Mouse (Mus musculus) adipocyte (in vitro differentiated cells): ENCODE measurements around the gene Napb.
"Not testable (repeated sequence)": the region's sequence is repeated elsewhere in the genome, so short reads cannot be mapped to it uniquely, and the experiment has no call there.

ENCODE experiments used
- DNase-seq: peaks from one replicate; pipeline ENCODE4 v3.0.0-alpha.2; 2016; ENCODE audit warnings: low spot score

Gene Napb

DNA sequence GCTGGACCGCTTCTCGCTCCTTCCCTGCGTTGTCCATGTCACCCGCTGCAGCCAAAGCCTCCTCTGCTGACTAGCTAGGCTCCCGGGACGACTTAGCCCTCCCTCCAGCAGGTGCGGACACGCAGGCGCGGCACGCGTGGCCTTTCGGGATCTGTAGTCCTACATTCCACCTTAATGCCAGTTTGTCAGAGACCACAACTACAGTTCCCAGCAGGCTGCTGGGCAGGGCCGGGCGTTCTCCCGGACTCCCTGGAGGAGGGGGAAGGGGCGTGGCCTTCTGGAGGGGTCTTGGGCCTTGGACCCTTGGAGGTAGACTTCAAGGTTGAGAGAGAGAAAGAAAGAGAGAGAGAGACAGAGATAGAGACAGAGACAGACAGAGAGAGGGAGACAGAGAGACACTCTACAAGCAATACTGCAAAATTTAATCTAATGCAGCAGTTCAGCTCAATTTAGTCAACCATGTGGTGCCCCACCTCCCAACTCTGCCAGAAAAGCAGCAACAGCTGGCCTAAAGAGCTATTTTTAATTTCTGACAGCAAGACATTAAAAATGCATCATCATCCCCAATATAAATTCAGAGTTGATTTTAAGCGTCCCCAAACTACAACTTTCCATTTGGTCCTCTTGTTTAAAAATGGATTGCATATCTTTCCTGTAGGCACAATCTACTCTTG is at the start of gene Napb:
TSS of gene Napb (minus strand) at position 141 of the 674 bp plus-strand sequence.
- peak; percentile 95 for DNase-seq

DNA sequence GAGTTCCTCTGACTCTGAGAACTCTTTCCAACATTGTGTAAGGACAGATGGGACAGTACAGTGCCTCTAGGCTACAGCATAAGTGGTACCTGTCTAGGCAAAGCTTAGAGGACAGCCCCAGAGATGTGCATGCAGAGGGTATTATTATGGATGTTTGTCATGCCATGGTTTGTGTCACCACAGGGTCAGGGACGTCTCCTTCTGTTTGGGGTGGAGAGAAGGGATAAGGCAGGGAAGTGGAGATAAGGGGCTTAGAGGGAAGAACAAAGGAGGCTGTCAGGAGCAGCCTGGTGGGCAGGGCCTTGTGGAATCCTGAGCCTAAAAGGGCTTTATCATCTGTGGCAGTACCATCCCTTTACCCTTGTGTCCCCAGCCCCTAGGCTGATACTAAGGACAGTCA is 49.4 kb upstream of the Napb start, which contains the start of gene 8030411F24Rik:
TSS of gene 8030411F24Rik (plus strand) at position 301 of the 400 bp plus-strand sequence.
- DNase-seq: no peak

DNA sequence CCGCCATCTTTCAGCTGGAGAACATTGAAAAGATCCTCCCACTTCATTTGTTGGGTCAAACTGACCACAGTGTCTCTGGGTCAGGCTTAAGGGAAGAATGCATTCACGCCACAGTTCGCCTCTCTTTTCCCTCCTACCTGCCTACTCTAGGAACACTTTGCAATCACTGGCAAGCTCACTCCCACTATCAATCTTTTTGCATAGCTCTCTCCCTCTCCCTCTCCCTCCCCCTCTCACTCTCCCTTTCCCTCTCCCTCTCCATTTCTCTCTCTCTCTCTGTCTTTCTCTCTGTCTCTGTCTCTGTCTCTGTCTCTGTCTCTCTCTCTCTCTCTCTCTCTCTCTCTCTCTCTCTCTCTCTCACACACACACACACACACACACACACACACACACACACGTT is 39.1 kb upstream of the Napb start, which contains the start of gene Cst11:
TSS of gene Cst11 (minus strand) at position 101 of the 400 bp plus-strand sequence.
- DNase-seq: not testable (repeated sequence)

DNA sequence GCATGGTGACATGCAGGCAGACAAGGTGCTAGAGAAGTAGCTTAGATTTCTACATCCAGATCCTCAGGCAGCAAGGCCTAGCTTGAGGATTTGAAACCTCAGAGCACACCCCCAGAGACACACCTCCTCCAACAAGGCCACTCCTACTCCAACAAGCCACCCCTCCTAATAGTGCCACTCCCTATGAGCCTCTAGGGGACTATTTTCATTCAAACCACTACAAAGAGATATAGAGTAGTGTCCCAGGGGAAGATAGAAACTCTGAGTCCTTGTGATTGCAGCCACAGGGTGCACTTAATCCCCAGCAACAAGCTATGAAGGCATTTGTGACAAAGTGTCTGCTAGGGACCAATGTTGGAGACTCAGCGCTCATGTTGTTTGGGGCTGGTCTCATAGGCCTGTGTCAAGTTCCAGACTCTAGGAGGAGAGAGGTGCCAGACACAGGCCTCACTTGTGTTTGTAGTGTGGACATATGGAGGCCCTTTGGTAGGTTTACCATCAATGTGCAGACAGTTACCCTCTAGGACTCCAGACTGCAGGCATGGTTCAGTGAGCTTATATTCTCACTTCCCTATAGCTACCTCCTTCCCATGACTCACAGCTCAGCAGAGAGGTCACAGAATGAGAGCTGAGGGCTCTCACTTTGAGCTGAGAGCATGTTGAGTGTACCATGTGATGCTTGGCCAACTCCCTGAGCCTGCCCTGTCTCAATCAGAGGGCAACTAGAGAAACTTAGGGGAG is 31.6 kb upstream of the Napb start:
- DNase-seq: no peak

DNA sequence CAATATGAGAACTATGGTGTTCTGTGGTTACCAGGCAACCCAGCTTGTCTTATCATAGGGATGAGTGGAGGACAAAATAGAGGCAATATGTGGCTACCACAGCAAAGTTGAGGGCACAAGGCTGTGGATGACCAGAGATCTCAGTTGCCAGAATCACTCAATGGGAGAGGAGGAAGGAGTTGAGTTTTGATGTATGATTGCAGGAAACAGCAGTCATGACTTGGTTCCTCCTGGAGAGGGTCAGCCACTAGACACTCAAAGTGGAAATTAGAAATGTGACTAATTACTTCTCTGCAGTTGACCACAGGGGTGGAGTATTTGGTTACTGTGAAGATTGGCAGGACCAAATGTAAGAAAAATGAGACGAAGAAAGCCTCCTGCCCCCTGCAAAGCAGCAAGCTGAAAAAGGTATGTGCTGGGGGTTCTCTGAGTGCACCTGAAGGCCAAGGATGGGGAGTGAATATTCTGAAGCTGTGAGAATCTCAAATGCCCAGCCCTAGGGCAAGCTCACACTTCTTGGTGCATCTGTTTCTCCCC is 22.1 kb upstream of the Napb start:
- no peak for DNase-seq

GRCm38 (mm10) chr2:148751893-148752813 is 19.9 kb upstream of the Napb start:
- DNase-seq: peak; percentile 95

DNA sequence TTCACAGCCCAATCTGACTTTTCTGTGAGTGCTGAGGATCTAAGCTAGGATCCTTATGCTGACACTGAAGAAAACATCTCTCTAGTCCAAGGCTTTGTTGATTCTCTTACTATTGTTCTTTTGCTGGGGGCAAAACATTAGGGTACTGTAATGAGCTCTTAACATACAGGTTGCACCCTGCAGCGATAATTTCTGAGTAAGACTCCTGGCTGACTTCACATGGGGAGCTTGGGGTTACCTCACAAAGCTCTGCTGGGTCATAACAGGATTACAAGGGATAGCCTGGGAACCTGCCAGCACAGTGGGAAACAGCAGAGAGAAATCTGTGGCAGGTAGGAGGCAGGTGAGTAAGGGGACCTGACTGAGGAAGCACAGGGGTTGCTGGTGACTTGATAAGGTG is 17.8 kb upstream of the Napb start, which contains the start of gene Cstl1:
TSS of gene Cstl1 (plus strand) at position 301 of the 400 bp plus-strand sequence.
- DNase-seq: no peak

DNA sequence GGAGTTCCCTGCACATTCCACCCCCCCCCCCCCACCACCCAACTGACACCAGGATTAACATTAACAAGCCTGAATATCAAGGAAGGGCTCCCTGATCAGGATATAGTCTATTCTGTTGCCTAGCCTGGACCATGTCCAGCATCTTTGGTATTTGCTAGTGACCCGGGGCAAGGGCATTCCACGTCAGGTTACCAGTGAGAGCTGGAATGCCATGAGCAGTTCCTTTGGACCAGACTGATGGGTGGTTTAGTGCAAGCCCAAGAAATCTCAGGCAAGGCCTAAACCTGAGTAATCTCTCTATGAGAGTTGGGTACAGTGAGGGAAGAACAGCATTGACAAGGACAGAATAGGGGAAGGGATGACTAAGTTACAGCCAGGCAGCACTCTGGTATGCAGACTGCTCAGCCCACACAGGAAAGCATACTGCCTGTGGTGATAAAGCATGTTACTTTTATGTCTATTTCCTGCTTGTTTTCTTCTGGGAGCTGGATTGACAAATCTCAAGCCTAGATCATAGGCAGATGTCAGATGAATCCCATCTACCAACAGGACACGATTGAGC is 11.7 kb upstream of the Napb start:
- no peak for DNase-seq

DNA sequence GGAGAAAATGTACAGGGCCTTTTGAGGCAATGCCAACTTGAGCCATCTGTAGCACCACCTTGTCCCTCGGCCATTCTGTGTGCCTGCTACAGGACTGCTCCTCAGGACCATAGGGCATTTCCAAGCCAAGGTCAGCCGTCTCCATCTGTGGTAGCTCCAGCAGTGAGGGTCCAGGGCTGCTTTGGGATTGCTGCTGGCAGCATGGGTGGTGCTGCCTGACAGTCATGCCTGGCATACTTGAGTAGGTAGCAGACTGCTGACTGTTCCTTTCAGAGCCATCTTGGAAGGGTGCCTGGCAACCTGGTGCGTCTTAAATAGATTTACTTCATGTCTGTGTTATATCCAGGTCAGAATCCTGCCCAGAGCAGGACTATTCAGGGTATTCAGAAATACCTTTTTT is 10.7 kb upstream of the Napb start:
- DNase-seq: no peak

GRCm38 (mm10) chr2:148731614-148732326 is 497 bp downstream of the Napb start:
- DNase-seq: peak; percentile 22

- no peak for DNase-seq
Observed at GRCm38 (mm10) chr2:148719271-148719995, 12.8 kb downstream of the Napb start.

DNA sequence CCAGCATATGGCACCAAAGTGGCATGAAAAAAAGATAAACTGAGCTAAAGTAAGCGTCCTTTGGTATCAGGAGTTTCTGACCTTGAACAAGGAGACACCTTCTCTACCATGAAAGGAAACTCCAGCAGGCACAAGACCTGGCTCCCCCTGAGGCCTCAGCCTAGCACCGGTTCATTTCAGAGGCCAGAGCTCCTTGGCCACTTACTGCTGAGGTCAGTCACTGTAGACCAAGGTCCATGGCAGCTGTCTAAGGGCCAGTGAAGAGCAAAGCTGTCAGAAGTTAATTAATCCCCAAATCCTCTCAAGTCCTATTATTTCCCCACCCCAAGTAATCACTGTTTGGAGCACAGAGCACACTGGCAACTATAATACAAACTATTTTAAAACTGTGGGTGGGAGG is 15.2 kb downstream of the Napb start:
- DNase-seq: no peak

GRCm38 (mm10) chr2:148712326-148712725 is 19.9 kb downstream of the Napb start:
- DNase-seq: no peak

DNA sequence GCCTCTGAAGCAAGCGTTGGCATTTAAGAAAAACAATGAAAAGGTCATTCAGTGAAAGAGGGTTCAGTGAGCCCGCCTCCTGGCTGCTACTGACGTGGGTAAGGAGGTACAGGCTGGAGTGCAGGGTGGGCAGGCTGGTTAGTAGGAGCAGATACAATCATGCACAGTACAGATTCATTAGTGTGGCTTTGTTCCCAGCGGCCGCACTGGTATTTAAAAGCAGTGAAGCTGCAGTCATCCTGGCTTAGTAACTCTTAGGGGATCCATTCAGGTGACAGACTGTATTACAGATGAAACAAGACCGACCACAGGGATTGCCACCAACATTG is 25.1 kb downstream of the Napb start:
- no peak for DNase-seq

DNA sequence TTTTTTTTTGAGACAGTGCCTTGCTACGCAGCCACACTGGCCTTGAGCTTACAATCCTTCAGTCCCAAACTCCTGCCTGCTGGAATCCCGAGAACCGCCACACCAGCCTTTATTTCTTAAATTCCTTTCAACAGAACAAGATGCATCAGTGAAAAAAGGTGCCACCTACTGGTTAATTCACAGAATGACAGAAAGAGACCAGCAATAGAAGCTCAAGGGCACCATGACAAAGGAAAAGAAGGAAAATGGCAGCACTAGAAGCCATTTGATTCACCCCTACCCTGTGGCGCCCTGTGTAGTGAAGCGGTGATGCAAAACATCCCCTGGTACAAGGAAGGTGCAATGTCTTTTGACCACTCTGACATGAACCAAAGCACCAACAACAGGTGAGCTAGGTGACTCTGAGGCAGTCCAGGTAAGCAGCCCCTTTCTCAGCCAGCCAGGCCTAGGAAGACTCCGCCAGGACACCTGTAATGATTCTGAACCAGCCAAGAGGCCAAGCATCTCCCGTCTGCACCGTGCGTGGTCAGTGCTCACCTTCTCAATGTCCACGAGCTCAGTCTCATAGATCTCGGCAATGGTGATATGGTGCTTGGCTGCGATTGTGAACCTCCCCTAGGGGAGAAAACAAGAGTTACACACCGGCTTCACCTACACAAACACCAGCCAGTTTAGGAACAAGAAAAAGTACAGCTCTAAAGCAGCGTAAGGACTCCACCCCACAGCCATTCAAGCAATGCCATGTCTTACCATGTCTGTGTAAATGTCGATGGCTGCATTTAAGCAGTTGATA is 25.7 kb downstream of the Napb start:
- DNase-seq: peak; percentile 61

DNA sequence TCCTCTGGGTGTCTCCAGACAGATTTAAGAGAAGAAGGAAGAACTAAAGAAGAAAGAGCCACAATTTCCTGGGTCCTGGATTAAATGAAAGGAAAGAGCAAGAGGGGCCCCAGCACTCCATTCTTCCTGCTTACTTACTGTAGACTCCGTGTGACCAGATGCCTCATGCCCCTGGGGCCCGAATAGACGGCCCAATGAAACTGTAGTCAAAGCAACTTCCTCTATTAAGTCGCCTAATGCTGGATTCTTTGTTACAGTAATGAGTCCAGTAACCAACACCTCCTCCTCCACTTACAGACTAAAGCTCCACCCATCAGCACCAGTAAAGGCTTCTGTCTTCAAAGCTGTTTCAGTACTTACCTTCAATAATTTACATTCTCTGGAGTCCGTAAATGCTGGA is 33.7 kb downstream of the Napb start:
- no peak for DNase-seq

DNA sequence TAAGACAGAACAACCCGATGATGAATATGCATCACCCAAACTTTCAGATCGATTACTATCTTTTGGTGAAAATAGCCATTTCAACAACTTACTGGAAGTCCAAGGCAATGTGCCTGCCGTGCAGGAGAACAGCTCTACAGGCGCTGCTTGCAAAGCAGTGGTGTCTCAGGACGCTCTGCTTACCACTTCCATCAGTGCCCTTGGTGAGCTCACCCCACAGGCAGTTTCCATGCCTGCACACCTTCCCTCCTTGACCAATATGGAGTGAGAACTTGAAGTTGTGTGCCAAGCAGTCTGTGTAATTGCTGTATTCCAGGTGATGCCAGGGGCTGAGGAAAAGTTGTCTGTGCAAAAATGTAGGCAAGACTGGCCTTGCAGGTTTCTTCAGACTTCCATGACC is 41.5 kb downstream of the Napb start:
- DNase-seq: no peak

DNA sequence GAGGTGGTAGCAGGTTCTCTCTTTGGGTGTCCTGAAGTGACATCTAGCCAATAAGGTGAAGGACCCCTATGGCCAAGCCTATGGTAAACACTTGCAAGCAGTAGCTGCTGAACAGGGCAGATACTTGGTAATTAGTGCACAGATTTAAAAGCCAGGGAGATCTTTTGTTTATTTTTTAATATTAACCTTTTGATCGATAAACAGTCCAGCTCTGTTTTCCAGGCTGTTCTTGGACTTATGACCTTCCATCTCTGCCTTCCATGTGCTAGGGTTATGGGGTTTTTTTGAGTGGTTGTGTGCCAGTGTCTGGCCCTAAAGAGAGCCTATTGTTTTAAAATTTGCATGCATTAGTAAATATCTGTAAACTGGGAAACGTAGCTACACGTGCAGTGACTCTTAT is 42.0 kb downstream of the Napb start:
- DNase-seq: no peak

GRCm38 (mm10) chr2:148689444-148690140 is 42.7 kb downstream of the Napb start:
- DNase-seq: peak; percentile 74
